Mouse (Mus musculus): ENCODE data around the gene Gtf2f2. TPM values are rescaled to one million over a fixed set of nuclear protein-coding genes. Genes with fewer than 3 reads are reported as not detected.
"Not testable (repeated sequence)": the region's sequence is repeated elsewhere in the genome, so short reads cannot be mapped to it uniquely, and the experiment has no call there.

Gtf2f2 gene
- total RNA-seq, 2 experiments from 2014 or later: 6.2 to 8.0 TPM

- no peak for ATAC-seq (replicated peaks; ENCODE audit: low FRiP score, poor library complexity, severe bottlenecking)
These were observed 140.0 kb downstream of the Gtf2f2 start for GRCm38 (mm10) chr14:75870631-75871030.

- ATAC-seq (replicated peaks; ENCODE audit: low FRiP score, poor library complexity, severe bottlenecking): no peak
These were observed 140.8 kb downstream of the Gtf2f2 start for GRCm38 (mm10) chr14:75869769-75870363.

- not testable (repeated sequence) for ATAC-seq (replicated peaks; ENCODE audit: low FRiP score, poor library complexity, severe bottlenecking)
These were observed 142.6 kb downstream of the Gtf2f2 start for GRCm38 (mm10) chr14:75868028-75868427.

- ATAC-seq (replicated peaks; ENCODE audit: low FRiP score, poor library complexity, severe bottlenecking): no peak
These were observed 143.8 kb downstream of the Gtf2f2 start for GRCm38 (mm10) chr14:75866706-75867333.

- no peak for ATAC-seq (replicated peaks; ENCODE audit: low FRiP score, poor library complexity, severe bottlenecking)
These were observed 146.9 kb downstream of the Gtf2f2 start for GRCm38 (mm10) chr14:75863549-75864409.

GRCm38 (mm10) chr14:75862701-75863100 is 148.0 kb downstream of the Gtf2f2 start:
- no peak for ATAC-seq (replicated peaks; ENCODE audit: low FRiP score, poor library complexity, severe bottlenecking)

GRCm38 (mm10) chr14:75859619-75860018 is 151.0 kb downstream of the Gtf2f2 start:
- 0 out of 2 replicates have a peak, but pooled peaks have one; percentile 52 for ATAC-seq (replicated peaks; ENCODE audit: low FRiP score, poor library complexity, severe bottlenecking)

- ATAC-seq (replicated peaks; ENCODE audit: low FRiP score, poor library complexity, severe bottlenecking): no peak
These were observed 152.5 kb downstream of the Gtf2f2 start for GRCm38 (mm10) chr14:75858181-75858580.

- ATAC-seq (replicated peaks; ENCODE audit: low FRiP score, poor library complexity, severe bottlenecking): no peak
These were observed 155.2 kb downstream of the Gtf2f2 start for GRCm38 (mm10) chr14:75855263-75855992.

- ATAC-seq (replicated peaks; ENCODE audit: low FRiP score, poor library complexity, severe bottlenecking): no peak
These were observed 158.6 kb downstream of the Gtf2f2 start for GRCm38 (mm10) chr14:75852016-75852415.

- no peak for ATAC-seq (replicated peaks; ENCODE audit: low FRiP score, poor library complexity, severe bottlenecking)
These were observed 159.8 kb downstream of the Gtf2f2 start for GRCm38 (mm10) chr14:75850819-75851218.

GRCm38 (mm10) chr14:75849842-75850568 is 160.7 kb downstream of the Gtf2f2 start:
- no peak for ATAC-seq (replicated peaks; ENCODE audit: low FRiP score, poor library complexity, severe bottlenecking)

GRCm38 (mm10) chr14:75849236-75849635 is 161.4 kb downstream of the Gtf2f2 start:
- ATAC-seq (replicated peaks; ENCODE audit: low FRiP score, poor library complexity, severe bottlenecking): no peak

GRCm38 (mm10) chr14:75848482-75848881 is 162.2 kb downstream of the Gtf2f2 start:
- ATAC-seq (replicated peaks; ENCODE audit: low FRiP score, poor library complexity, severe bottlenecking): no peak

GRCm38 (mm10) chr14:75847669-75848068 is 163.0 kb downstream of the Gtf2f2 start:
- no peak for ATAC-seq (replicated peaks; ENCODE audit: low FRiP score, poor library complexity, severe bottlenecking)
